Mouse (Mus musculus) frontal cortex, postnatal 36 days (tissue): ENCODE measurements around the gene Nudt3.

Source experiments
- DNase-seq, 2 experiments: peaks; one replicate each; pipeline ENCODE4 v3.0.0; 2022; ENCODE audit warnings: low spot score in 2 of 2

Gene Nudt3

GRCm38 (mm10) chr17:27600286-27600685, 23.0 kb downstream of the Nudt3 start:
- no peak for DNase-seq

GRCm38 (mm10) chr17:27596376-27597190, 26.7 kb downstream of the Nudt3 start:
- no peak for DNase-seq

- DNase-seq: no peak
These were observed 27.5 kb downstream of the Nudt3 start for GRCm38 (mm10) chr17:27595659-27596375.

- DNase-seq: no peak
These were observed 30.8 kb downstream of the Nudt3 start for GRCm38 (mm10) chr17:27592565-27592910.

GRCm38 (mm10) chr17:27591826-27592564, 31.3 kb downstream of the Nudt3 start:
- no peak for DNase-seq

GRCm38 (mm10) chr17:27588231-27588630, 35.1 kb downstream of the Nudt3 start:
- no peak for DNase-seq

GRCm38 (mm10) chr17:27587252-27587651, 36.0 kb downstream of the Nudt3 start:
- DNase-seq: peak in 1 of 2 experiments; percentile 69

GRCm38 (mm10) chr17:27586661-27587060, 36.6 kb downstream of the Nudt3 start:
- no peak for DNase-seq

- DNase-seq: no peak
These were observed 40.0 kb downstream of the Nudt3 start for GRCm38 (mm10) chr17:27583185-27583894.

- peak in 1 of 2 experiments; percentile 51 for DNase-seq
These were observed 42.8 kb downstream of the Nudt3 start for GRCm38 (mm10) chr17:27580392-27581068.

GRCm38 (mm10) chr17:27579816-27580215, 43.5 kb downstream of the Nudt3 start:
- DNase-seq: no peak

- peak in 1 of 2 experiments; percentile 48 for DNase-seq
These were observed 44.8 kb downstream of the Nudt3 start for GRCm38 (mm10) chr17:27578487-27578886.

- no peak for DNase-seq
These were observed 45.8 kb downstream of the Nudt3 start for GRCm38 (mm10) chr17:27577468-27577867.

- DNase-seq: no peak
These were observed 47.2 kb downstream of the Nudt3 start for GRCm38 (mm10) chr17:27576056-27576455.

- DNase-seq: no peak
These were observed 48.0 kb downstream of the Nudt3 start for GRCm38 (mm10) chr17:27575116-27575776.

- DNase-seq: peak; percentile 69 to 73
These were observed 48.7 kb downstream of the Nudt3 start for GRCm38 (mm10) chr17:27574470-27575115.

- no peak for DNase-seq
These were observed 49.4 kb downstream of the Nudt3 start for GRCm38 (mm10) chr17:27573772-27574320.

- no peak for DNase-seq
These were observed 52.0 kb downstream of the Nudt3 start for GRCm38 (mm10) chr17:27571315-27571714.

- no peak for DNase-seq
These were observed 55.1 kb downstream of the Nudt3 start for GRCm38 (mm10) chr17:27568228-27568627.

- no peak for DNase-seq
These were observed 57.4 kb downstream of the Nudt3 start for GRCm38 (mm10) chr17:27565942-27566267.
